Mouse (Mus musculus): ENCODE data around the gene Rrnad1. TPM values are rescaled to one million over a fixed set of nuclear protein-coding genes. Genes with fewer than 3 reads are reported as not detected.

Gene Rrnad1
- 1 to 10 TPM; 4.8 to 5.1 TPM for total RNA-seq (2021)
- long read RNA-seq, experiment 1, partial matches to known transcripts, result 1 of 7 reads
- long read RNA-seq, experiment 1, other reads (novel, unspliced or antisense), result 4 of 7 reads
- long read RNA-seq, experiment 2, partial matches to known transcripts, result 2 of 3 reads
- long read RNA-seq, experiment 2, other reads (novel, unspliced or antisense), result 0 of 3 reads

DNA sequence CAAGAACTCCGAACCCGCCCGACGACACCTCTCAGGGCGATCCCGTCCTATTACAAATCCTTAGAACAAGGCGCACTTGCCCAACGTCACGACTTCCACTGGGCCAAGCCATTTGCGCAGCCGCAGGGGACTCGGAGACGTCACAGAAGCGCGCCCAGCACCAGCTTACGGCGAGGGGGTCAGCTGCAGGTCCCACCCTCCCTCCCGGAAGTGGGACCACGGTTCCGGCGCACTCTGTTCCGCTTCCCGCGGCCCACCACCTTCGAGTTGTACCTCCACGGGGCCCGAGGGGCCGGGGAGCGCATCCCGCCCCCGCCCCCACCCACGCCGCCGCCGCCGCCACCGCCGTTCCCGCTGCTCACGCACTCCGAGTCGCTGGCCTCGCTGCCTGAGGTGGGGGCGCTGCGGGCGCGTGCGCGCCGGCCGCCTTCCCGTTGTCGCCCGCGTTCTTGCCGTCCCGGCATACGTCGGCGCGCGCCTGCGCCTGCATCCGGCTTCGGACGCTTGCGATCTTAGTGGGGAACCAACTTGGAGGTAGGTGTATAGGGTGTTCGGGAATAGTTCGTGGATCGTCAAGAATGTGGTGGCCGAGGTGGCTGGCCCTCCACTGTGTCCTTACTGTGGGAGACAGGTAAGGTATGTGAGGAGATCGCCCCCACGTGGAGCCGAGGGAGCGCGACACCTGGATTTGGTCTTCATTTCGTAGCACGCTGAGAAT lies at the start of gene Rrnad1, which contains the start of gene Isg20l2:
Rrnad1 (minus strand) TSS at position 640 of the 718 bp plus-strand sequence.
Isg20l2 (plus strand) TSS at position 237 of the 718 bp plus-strand sequence.
- peak; percentile 98 to 99 for DNase-seq

DNA sequence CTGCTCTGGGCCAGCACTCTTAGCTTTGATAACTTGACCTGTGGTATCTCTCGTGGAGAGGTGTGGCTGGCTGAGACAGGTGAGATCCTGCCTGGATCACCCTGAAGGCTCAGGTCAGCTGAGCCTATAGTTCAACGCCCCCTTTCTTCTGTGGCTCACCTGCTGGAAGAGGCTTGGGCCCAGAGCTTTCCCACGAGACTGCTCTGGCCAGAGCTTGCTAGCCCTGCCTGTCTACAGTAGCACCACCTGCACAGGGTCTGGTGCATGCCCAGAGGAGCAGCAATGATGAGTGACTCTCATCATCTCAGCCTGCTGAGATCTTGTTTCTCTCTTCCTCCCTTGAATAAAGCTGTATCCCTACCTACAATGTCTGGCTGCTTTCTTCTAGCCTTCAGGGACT lies 49.6 kb upstream of the Rrnad1 start:
- DNase-seq, result no peak

- no peak for DNase-seq
Measured at GRCm38 (mm10) chr3:87979493-87979892, 49.0 kb upstream of the Rrnad1 start.

DNA sequence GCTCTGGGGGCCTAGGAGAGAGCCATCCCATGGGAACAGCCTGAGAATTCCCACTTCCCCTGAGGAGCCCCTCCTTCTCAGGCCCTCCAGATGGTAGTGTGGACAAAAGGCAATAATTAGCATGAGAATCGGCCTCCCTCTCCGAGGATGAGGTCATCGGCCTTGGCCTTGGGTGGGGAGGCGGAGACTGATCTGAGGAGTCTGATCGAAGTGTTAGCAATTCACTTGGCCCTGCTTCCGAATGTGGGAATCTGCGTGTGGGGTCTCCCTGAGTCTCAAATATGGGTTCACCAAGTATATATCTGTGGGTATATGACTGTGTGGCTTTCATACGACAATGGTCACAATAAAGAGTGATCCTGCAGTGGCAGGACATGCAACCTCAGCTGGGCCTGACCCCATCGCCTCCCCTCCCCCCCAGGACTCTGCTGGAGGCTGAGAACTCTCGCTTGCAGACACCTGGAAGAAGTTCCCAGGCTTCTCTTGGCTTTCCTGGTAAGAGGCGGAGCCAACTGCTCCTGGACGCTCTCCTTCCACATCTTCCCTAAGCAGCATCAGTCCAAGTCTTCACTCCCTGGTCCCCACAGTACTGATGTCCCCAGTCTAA lies 44.0 kb upstream of the Rrnad1 start:
- DNase-seq, result peak; percentile 50 to 73

DNA sequence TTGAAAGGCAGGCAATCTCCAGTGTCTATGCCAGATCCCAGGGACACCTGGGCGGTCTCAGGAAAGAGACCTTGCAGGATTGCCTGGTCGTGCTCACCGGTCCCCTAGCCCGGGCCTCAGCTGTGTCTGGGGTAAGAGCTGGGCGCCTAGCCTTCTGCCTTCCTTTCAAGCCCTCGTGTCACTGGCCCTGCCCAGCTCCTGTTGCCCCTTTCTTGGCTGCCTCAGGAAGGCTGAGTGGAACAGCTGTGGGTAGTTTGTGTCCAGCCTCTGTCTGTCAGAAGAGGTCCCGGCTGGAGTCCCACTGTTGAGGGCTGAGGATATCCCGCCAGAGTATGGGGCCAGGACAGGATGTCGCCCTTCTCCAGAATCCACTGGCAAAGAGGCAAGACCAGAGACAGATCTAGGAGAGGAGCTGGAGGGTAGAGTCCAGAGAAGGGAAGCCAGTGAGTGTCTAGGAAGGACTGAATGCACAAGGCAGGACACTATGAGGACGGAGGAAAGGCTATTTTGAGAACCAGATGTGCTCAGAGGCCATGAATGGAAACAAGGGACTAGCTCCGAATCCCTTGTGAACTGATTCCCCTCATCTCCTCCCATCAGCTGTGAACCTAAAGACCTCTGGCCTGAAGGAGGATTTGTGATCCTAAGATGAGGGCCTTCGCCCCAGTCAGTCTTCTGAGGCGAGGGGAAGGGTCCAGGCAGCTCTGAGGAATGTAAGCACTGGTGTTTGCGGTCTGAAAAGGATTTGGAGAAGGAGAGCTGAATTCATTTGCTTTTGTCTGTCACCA lies 43.3 kb upstream of the Rrnad1 start:
- peak in 1 of 2 experiments; percentile 27 for DNase-seq

GRCm38 (mm10) chr3:87972776-87973175 lies 42.3 kb upstream of the Rrnad1 start:
- DNase-seq, result no peak

GRCm38 (mm10) chr3:87972203-87972664 lies 41.7 kb upstream of the Rrnad1 start:
- DNase-seq, result no peak

GRCm38 (mm10) chr3:87971489-87972202 lies 41.1 kb upstream of the Rrnad1 start:
- DNase-seq, result no peak

GRCm38 (mm10) chr3:87970939-87971488 lies 40.5 kb upstream of the Rrnad1 start, which contains the start of gene Nes:
Nes (plus strand) TSS chr3:87971078.
- DNase-seq, result peak; percentile 82 to 85

- peak; percentile 63 to 87 for DNase-seq
Measured at GRCm38 (mm10) chr3:87970184-87970938, 39.8 kb upstream of the Rrnad1 start.

DNA sequence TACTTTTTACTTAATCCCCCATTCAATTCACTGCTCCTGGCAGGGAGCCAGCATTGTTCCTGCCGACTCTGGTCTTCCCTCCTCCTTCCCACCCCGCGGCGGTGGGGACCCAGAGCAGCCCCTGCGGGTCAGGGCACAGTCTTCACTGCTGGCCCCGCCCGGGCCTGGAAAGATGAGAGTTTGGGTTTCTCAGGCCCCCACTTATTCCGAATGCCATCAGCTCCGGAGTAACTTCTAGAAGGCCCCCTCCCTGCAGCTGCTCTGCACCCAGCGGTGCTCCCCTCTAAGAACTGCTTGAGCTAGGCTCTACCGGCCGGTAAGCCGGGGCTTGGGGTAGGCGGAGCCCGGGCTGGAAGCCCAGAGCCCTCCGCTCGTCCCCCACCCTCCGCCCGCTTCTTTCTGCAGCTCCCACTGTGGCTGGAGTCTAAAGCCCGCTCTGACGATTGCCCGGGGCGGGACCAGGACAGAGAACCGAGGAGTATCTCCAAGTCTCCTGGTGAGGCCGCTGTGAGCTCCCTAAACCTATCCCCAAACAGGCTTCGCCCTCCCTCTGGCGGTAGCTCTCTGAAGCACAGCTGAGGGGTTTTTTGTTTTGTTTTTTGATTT lies 30.2 kb upstream of the Rrnad1 start:
- peak; percentile 92 to 94 for DNase-seq

DNA sequence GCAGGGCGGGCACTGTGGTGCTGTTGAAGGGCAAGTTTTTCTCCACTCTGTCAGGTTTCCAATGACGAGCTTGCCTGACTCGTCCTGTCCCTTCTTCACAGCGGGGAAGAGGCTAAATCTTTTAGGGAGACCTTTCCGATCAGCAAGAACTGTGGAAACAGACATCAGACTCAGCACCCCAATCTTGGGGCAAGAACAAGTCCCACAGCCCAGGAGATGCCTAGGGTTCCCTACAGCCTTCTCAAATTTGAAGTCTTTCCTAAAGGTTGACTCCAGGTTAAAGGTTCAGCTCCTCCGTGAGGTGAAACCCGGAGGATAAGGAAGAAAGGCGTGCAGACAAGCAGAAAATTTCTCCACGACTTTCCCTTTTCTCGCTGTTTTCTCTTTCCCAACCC lies 29.7 kb upstream of the Rrnad1 start:
- DNase-seq, result no peak

DNA sequence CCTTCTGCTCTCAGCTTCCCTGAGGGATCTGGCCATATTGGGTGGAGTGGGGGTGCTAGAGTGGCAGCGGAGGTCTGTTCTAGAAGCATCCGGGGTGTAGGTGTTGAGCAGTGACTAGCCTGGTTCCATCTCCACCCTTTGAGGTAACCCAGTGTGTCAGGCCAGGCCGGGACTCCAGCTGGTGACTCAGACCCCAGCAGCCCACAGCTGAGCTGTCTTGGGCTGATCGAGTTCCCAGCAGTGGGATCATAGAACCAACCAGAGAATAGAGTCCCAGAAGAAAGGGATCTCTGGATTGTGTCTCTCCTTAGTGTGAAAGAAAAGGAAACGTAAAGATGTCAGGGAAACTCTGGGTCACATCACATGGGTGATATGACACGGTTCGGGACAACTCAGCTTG lies 28.9 kb upstream of the Rrnad1 start:
- no peak for DNase-seq

- DNase-seq, result no peak
Measured at GRCm38 (mm10) chr3:87958967-87959366, 28.4 kb upstream of the Rrnad1 start.

- DNase-seq, result no peak
Measured at GRCm38 (mm10) chr3:87958476-87958875, 28.0 kb upstream of the Rrnad1 start.

DNA sequence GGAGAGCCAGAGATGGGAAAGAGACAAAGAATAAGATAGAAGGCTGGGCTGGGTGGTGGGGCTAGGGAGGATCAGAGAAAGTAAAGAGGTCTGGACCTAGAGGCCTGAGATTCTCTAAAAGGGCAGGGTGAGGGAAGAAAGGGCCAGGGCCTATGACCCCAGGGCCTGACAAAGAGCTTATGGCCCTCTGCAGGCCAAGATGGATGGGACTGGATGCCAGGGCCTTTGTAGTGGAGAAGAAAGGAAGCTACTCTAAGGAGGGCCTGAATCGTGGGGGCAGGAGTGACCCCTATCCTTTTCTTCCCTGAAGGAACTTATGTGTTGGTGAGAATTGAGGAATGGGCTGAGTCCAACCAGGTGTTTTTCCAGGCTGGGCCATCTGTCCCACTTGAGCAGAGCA lies 27.5 kb upstream of the Rrnad1 start:
- DNase-seq, result no peak

DNA sequence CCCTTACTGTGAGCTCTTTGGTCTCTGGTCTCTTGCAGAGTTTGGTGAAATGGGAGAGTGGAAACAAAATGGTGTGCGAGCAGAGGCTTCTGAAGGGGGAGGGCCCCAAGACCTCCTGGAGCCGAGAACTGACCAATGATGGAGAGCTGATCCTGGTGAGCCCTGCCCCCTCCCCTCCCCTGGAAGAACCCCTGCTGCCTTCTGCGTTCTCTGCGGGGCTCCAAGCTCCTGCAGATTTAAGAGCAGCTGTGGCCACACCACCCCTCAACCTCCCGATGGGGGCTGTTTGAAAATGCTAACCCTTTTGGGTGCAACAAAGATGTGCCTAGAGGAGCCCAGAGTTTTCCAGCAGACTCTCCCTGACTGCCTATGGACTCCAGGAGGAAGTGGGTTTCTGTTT lies 21.9 kb upstream of the Rrnad1 start:
- DNase-seq, result no peak

DNA sequence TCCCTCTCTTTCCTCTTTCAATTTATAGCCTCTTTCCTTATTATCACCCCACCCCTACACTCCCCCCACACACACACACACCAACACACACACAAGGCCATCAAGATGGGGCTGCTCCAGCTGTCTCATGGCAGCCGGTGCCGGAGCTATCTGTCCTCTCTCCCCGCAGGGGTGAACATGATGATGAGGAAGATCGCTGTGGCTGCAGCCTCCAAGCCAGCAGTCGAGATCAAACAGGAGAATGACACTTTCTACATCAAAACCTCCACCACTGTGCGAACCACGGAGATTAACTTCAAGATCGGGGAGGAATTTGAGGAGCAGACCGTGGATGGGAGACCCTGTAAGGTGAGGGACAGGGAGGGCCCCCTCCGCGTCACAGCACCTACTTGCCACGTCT lies 21.4 kb upstream of the Rrnad1 start:
- no peak for DNase-seq

DNA sequence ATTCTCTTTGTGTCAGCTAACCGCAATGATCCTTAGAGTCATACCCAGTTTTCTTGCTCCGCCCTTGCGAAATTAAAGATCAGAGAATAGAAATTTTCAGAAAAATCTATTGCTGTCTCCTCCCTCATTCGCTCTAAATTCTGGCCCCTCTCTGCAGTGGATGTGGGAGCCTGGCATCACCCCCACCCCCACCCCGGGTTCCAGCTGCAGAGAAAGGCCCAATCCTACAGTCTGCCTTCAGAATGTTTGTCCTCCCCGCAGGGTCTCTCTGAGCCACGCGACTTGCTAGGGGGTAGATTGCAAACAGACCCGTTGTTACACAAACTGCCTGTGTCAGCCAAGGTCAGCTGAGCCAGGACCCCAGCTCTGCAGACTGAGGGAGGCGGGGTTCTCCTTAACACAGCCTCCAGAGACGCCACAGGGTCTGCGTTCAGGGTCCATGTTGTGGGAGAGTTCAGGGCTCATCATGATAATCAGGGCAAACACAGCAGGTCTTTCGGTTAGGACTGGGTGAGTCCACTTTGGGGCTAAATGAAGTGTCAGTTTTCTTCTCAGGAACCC lies 19.5 kb upstream of the Rrnad1 start:
- no peak for DNase-seq

All from heart, adult 18-20 months (tissue).